Mouse (Mus musculus): ENCODE measurements around the gene Mbd6.

Mbd6 gene

DNA sequence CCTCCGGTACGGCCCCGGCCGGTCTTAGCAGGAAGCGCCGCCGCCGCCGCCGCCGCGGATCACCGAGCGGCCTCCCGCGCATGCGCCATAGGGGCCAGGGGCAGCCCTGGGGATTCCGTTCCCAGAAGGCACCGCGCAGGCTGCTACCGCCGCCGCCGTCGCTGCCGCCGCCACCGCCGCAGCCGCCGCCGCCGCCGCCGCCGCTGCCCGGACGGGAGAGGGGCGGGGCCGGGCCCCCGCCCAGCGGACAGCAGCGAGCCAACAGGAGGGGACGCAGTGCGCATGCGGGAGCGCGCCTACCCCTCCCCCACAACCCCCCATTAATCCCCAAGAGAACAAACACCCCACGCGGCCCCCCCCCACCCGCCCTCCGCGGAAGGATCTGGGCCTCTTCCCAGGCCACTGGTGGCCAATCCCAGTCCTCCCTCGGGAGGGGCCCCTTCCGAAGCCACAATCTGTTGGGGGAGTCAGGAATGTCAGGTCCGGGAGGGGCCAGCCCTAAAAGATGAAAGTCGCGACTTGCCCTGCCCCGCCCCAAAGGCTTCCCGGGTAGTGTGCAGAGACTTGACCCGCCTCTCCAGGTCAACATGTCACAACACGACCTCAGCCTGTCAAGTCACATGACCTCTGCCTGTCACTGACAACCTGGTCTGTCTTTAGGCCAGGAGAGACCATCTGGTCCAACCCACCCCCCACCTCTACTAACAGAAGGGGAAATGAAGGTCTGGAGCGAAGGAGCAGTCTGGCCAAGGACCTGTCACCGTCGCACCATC lies at the start of gene Mbd6:
Mbd6 (minus strand) TSS at position 219 of the 773 bp plus-strand sequence.
- TF ChIP-seq GATA4 (IDR thresholded peaks at IDR 0.05; ENCODE audit: insufficient replicate concordance, low read length): peak; percentile 57; the same call in 1 of the 2 replicates

DNA sequence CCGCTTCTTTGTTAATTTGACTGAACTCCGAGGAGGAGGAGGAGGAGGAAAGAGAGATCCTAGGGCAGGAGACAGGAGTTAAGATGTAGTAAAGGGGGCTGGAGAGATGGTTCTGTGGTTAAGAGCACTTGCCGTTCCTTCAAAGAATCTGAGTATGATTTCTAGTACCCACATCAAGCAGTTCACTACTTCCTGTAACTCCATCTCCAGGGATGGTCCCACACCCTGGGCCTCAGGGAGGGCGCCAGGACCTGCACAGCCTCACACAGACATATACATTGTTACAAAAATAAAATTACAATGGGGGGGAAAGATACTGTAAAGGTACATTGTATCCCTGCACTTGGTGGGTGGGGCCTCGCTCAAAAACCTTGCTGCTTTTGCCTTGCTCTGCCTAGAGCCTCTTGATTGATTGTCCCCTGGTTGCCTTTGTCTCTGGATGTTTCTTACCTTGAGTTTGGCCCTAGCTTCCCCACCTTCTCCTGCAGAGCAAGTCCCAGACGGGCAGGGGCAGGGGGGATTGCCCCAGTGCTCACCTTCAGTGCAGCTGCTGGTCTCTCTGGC lies 48.8 kb upstream of the Mbd6 start:
- no peak for TF ChIP-seq GATA4 (IDR thresholded peaks at IDR 0.05; ENCODE audit: insufficient replicate concordance, low read length)

DNA sequence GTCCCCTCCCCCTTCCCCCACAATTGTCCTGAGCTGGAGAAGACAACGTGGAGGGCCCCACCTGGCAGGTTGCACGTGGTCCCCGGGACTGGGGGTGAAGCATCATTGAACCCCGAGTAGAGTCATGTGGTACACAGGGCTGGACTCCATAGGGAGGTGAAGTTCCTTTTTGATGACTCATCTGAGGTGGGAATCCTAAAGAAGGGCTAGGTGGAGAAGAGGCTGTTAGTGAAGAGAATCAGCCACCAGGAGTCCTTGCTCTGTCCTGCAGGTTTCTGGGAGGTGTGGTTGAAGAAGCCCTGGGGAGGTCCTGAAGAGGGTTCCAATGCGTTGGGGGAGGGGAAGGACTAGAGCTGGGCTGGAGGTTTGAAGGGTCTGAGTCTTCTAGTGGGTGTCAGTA lies 48.1 kb upstream of the Mbd6 start:
- TF ChIP-seq GATA4 (IDR thresholded peaks at IDR 0.05; ENCODE audit: insufficient replicate concordance, low read length): no peak

DNA sequence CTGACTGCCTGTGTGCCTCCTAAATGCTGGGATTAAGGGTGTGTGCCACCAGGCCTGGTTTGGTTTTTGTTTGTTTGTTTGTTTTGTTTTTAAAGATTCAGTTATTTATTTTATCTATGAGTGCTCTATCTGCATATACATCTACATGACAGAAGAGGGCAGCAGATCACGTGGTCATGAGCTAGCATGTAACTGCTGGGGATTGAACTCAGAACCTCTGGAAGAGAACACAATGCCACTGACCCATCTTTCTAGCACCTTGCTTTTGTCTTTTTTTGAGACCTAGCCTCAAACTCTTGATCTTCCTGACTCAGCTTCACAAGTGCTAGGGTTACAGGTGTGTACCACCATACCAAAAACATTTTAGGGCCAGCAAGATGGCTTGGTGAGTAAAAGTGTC lies 46.5 kb upstream of the Mbd6 start:
- TF ChIP-seq GATA4 (IDR thresholded peaks at IDR 0.05; ENCODE audit: insufficient replicate concordance, low read length): no peak

DNA sequence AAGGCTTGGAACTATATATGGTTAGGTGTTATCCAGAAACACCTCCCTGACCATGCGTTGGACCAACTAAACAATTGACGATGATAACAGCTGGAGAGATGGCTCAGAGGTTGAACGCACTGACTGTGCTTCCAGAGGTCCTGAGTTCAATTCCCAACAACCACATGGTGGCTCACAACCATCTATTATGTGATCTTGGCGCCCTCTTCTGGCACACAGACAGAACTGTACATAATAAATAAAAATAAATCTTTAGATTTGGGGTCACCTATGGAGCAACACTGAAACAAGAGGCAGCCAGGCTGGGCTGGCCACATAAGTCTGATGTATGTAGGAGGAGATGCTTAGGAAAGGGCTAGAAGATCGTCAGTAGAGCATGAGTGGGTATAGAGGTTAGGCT lies 44.3 kb upstream of the Mbd6 start:
- TF ChIP-seq GATA4 (IDR thresholded peaks at IDR 0.05; ENCODE audit: insufficient replicate concordance, low read length): no peak

DNA sequence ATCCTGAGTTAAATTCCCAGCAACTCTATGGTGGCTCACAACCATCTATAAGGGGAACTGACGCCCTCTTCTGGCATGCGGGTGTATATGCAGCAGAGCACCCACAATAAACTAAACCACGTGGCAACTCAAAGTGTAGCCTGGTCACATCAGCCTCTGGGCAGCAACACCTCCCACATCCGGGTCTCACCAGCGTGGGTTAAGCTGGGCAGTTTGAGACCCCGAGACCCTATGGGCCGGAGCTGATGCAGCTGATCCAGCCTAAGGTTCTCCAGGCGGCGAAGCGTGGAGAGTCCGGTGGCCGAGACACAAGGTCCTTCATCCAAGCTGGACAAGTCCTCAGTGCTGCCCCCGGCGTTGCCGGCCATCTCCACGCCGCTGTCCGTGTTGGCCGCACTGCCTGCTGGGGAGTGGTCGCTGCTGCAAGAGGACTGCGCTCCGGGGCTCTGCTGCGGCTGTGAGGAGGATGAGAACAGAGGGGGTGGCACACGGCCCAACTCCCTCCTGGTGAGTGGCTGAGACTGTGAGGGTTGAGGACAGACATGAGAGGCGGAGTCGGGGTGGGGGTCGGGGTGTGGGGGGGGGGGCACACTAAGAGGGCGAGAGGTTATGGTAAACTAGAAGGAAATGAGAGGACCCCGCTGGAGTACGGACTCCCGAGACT lies 43.5 kb upstream of the Mbd6 start:
- TF ChIP-seq GATA4 (IDR thresholded peaks at IDR 0.05; ENCODE audit: insufficient replicate concordance, low read length): no peak

DNA sequence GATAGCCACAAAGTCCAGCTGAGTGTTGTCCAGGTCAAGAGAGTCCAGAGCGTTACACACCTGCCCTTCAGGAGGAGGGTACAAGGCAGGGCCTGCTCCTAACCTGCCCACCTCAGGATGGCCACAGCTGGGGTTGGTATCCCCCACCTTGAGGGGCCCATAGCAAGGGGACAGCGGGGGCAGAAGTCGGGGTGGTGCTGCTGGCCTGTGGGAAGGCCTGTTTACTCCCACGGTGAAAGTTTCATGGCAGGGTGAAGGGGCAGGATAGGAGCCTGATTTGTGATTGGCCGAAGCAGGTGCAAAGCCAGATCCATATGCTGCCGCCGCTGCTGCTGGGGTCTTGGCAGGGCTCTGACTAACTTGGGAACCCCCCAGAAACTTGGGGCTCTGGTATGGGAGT lies 41.4 kb upstream of the Mbd6 start:
- TF ChIP-seq GATA4 (IDR thresholded peaks at IDR 0.05; ENCODE audit: insufficient replicate concordance, low read length): no peak

DNA sequence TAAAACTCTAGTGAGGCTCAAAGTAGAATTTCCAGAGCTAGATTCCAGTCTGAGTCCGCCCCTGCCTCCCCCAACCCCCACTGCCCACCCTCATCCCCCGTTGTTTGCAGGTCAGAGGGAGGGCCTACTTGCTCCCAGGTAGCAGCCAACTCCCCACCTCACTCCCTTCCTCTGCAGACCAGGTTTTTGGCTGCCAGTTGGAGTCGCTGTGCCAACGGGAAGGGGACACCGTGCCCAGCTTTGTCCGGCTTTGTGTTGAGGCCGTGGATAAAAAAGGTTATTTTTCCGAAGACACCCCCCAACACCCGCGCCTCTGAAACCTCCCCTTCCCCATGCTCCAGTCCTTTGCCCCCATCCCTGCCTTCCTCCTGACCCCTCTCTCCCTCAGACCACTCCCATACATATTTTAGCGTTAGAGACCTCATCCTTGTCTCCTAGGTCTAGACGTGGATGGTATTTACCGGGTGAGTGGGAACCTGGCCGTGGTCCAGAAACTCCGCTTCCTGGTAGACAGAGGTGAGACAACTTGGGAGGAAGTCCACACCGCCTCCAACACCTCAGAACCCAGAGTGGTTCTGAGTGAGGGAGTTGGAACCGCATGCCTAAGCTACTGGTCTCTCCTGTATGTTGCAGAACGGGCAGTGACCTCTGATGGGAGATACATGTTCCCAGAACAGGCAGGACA lies 38.8 kb upstream of the Mbd6 start:
- TF ChIP-seq GATA4 (IDR thresholded peaks at IDR 0.05; ENCODE audit: insufficient replicate concordance, low read length): no peak

DNA sequence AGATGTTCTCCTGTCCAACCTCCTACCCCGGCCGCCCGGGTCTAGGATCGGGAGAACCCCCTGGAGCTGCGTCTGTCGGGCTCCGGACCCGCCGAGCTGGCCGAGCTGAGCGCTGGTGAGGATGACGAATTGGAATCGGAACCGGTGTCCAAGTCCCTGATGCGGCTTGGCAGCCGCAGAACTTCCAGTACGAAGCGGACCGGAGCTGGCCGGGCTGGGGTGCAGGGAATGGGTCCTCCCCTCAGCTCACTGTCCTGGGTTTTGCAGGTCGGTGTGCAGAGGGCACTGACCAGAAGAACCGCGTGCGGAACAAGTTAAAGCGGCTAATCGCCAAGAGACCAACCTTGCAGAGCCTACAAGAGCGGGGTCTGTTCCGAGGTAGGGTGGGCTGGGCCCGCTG lies 38.0 kb upstream of the Mbd6 start:
- no peak for TF ChIP-seq GATA4 (IDR thresholded peaks at IDR 0.05; ENCODE audit: insufficient replicate concordance, low read length)

DNA sequence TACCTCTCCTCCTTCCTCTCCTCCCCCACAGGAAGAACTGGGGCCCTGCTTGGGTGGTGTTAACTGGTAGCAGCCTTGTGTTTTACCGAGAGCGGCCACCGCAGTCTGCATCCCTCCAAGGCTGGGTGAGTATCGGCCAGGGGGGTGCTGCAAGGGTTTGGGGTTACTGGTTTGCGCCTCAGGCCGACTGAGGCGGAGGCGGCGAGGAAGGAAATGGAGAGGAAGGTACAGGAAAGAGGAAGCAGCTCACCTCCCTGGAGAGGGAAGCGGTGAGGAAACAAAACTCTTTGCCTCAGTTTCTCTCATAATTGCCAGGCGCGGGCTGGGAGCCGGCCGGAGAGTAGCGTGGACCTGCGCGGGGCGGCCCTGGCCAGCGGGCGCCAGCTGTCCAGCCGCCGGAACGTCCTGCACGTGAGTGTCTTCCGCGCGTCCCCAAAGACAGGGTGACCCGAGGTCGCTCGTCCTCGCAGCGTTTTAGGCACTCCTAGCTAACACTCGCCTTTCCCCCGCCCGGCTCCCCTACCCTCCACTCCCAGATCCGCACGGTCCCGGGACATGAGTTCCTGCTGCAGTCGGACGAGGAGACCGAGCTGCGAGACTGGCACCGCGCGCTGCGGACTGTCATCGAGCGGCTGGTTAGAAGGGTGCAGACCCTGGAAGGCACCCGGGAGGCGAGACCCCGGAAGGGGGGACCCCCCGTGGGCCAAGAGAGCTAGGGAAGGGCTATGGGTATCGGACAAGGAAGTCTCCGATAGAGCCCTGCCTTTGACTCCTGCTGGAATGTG lies 37.4 kb upstream of the Mbd6 start:
- no peak for TF ChIP-seq GATA4 (IDR thresholded peaks at IDR 0.05; ENCODE audit: insufficient replicate concordance, low read length)

DNA sequence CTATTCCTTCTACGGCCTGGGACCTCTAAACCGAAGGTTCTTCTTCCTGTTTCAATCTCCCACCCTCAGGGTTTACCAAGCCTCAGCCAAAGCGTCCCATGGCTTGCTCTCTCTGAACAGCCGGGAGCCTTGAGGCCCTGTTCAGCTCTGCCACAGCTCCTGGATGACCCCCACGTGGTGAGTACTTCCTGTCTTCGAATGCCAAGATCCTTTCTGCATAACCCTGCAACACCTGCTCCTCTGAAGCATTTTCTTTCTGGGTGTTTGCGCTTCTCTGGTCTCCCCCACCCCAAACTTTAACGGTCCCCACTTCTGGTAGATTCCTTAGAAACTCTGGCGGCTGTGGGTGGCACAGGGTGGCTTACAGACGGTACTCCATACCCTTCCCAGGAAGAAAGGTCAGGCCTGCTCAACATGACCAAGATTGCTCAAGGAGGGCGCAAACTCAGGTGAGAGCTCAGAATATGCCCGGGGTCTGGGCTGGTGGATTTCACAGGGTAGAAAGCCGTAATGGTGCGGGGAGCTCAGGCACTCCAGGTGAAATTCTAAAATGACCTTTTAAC lies 36.7 kb upstream of the Mbd6 start:
- TF ChIP-seq GATA4 (IDR thresholded peaks at IDR 0.05; ENCODE audit: insufficient replicate concordance, low read length): no peak

DNA sequence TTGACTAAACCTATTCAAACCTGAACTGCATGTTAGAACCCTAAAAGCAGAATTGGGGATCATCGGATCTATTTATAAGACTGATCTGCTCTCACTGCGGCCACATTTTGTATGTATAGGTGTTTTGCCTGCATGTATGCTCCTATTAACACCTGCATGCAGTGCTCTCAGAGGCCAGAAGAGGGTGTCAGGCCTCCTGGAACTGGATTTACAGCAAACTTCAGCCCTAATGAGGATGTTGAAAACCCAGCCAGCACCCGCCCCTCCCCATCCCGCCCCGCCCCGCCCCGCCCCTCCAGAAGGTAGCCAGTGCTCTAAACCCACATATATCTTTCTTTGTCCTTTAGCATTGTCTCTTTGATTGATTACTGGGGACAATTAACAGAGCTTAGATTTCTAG lies 35.7 kb upstream of the Mbd6 start:
- no peak for TF ChIP-seq GATA4 (IDR thresholded peaks at IDR 0.05; ENCODE audit: insufficient replicate concordance, low read length)

DNA sequence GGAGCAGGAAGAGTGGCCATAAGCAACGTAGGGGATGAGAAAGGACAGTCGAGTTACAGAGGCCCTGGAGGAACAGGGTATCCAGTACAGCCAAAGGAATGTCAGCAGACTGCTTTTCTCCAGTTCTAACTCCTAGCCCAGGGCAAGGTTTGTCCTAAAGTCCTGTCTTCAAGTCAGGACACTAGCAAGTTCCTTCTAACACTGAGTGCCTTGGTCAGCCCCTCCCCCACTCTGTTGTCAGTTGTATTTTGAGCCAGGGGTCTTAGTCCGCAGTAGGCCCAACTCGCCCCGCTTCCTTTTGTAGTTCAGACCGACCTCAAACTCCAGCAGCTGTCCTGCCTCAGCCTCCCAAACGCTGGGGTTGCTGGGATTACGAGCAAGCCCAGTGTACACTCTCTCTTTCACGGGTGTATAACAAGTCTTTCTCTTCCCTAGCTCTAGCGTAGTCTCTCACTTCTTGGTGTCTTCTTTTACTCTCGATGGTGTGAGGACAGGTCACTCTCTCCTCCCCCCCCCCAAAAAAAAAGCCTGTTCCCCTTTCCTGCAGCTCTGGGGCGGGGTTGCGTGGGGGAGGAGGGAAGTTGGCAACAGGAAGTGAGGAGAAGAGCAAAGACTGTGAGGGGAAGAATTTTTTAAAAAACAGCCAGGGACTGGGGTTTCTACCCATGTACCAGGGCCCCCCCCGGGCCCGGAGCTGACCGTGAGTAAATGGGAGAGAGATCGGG lies 34.5 kb upstream of the Mbd6 start:
- TF ChIP-seq GATA4 (IDR thresholded peaks at IDR 0.05; ENCODE audit: insufficient replicate concordance, low read length): no peak

DNA sequence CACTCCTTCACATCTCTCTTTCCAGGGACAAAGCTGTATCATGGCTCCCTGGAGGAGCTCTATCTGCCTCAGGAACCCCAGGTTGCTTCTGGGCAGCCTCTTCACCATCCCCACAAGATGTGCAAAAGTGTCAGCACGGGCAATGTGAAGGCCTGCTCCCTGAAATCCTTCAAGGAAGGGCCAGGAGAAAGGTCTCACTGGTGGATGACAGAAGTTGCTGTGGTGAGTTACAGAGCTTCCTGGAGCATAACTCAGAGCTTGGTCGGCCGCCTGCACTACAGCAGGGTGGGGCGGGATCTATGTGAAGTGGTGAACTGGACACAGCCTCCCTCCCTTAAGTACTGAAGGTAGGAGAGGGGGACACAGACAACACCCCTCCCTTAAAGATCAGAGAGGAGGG lies 33.9 kb upstream of the Mbd6 start:
- TF ChIP-seq GATA4 (IDR thresholded peaks at IDR 0.05; ENCODE audit: insufficient replicate concordance, low read length): no peak
